Mouse (Mus musculus): ENCODE measurements at regions not wholly inside any gene's neighbourhood (a gene's known extent, or its start where the extent isn't known, plus 50 kb on each side); places are given as distances from the start of the nearest gene placed in this dataset.

GRCm38 (mm10) chr12:32761055-32761454 lies 58.3 kb upstream of the Nampt start:
- TF ChIP-seq CTCF (IDR thresholded peaks at IDR 0.05): no peak
- peak; percentile 62 for TF ChIP-seq EP300 (IDR thresholded peaks at IDR 0.05)
